Comparison of ENCODE assay signal across 8 mouse cellular contexts in the genomic region with DNA sequence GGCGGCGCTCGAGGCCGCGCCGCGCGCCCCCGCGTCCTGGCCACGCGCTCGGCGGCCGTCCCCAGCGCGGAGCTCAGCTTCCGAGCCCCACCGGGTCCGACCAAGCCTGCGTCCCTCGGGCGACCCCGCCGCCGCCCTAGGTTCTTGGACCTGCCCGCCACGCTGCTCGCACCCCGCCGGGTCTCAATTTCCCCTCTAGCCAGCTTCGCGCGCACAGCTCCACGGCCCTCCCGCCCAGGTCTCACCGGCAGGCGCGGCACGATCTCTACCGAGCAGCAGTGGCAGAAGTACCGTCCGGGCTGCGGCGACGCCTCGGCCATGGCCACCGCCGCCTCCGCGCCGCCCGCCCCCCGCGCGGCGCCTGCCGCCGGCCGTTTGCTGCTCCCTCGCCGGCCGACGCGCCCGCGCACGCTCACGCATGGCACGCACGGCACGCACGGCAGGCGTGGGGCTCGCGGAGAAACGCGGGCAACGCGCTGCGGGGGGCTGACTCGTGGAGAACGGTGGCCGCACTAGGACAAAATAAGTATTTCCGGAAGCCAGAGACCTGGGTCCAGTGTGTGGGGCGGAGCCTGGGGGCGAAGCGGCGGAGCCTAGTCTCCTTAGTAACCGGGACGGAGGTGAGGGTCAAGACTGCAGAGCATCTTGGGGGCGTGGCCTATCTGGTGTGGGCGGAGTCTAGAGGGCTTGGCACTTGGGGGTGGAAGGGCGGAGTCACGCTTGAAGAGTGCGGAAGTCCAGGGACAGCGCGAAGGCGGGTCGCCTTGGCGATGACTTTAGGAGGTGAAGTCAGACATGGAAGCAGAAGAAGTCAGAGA. TPM values are rescaled to one million over a fixed set of nuclear protein-coding genes. Genes with fewer than 3 reads are reported as not detected.
DNase-seq lines count a peak whose midpoint lies in the region; ATAC-seq lines count a peak whose summit lies in the region.

A gene (minus strand): TSS at position 445 of the 818 bp plus-strand sequence.

- no peaks in the 10 kb centered on the region for H3K9me3 ChIP-seq in hindbrain, embryonic 12.5 days (replicated peaks)

- under 1% methylated on average over 98 of the region's 101 CpGs for WGBS in hindbrain, embryonic 12.5 days

- ATAC-seq in hindbrain, embryonic 12.5 days (ENCODE audit: low FRiP score): peak; percentile 92

- H3K27me3 ChIP-seq in hindbrain, embryonic 12.5 days: 0 out of 2 replicates have a peak, but pooled peaks cover 5% of the 10 kb centered on the region

- DNase-seq in NIH3T3 (ENCODE audit: low read depth): peak; percentile 100
- DNase-seq in cerebellum, postnatal 10 days: peak; percentile 99 to 100
- DNase-seq in frontal cortex, postnatal 10 days (ENCODE audit: low spot score in 2 of 2): peak; percentile 98
- DNase-seq in layer of hippocampus, postnatal 14 days (ENCODE audit: low spot score in 2 of 2): peak; percentile 99
- peak; percentile 99 for DNase-seq in lung, postnatal 14 days
- DNase-seq in retina, adult 2 months (ENCODE audit: low read depth, low spot score): peak; percentile 100
- peak; percentile 98 to 99 for DNase-seq in thymus, postnatal 36 days

- peak within 1 kb of the TSS; percentile 92 for H3K4me2 ChIP-seq in hindbrain, embryonic 12.5 days (replicated peaks)

- H3K9ac ChIP-seq in hindbrain, embryonic 12.5 days: peak within 1 kb of the TSS; percentile 95

- peaks cover 31% of the 10 kb centered on the region for H3K4me1 ChIP-seq in hindbrain, embryonic 12.5 days

- H3K27ac ChIP-seq in hindbrain, embryonic 12.5 days: peak within 1 kb of the TSS; percentile 94

- H3K36me3 ChIP-seq in hindbrain, embryonic 12.5 days: peaks cover 11% of the 10 kb centered on the region

- H3K4me3 ChIP-seq in hindbrain, embryonic 12.5 days: peak within 1 kb of the TSS; percentile 93

RNA-seq across cellular contexts. Expression of the gene that starts here (rescaled TPM):
- polyA plus RNA-seq in hindbrain, embryonic 12.5 days (2016; fragmentation: Nextera tagmentation; extraction: Ambion mirVana): 103 and 108 TPM in 2 replicates
- 10 to 100 TPM; 86.1 to 90.5 TPM for total RNA-seq in layer of hippocampus, postnatal 14 days (2021)

Comparison
In these comparisons a context has a peak if more than half of its experiments do, and no peak if none do; other contexts are left out.
1. Peak in every context shown above with its lines: DNase-seq, ATAC-seq, H3K4me3 ChIP-seq and H3K27ac ChIP-seq.